Mouse (Mus musculus): Measurements from ENCODE around the gene Olfr1416.
"Not testable (repeated sequence)": the region's sequence is repeated elsewhere in the genome, so short reads cannot be mapped to it uniquely, and the experiment has no call there.

The Olfr1416 gene

DNA sequence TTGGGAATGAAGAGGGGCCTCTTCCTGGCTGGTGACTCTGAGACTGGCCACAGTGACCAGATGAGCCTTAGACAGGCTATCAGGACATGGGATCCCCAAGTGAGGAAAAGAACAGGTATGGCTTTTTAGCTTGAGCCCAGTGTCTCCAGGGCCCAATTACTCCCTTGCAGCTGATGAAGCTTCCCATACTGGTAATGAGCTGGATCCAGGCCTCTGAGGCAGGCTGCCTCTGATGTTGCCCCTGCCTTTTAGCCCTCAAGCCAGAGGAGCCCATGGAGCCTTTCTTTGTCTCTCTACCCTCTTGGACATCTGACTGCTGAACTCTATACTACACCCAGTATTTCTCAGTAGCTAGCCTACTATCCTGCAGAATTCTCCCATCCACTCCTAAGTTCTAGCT lies at the start of gene Olfr1416:
Olfr1416 (minus strand) TSS at position 101 of the 400 bp plus-strand sequence.
- DNase-seq (ENCODE audit: low read depth in 1 of 2, low spot score in 2 of 2) = no peak

- no peak for DNase-seq (ENCODE audit: low read depth in 1 of 2, low spot score in 2 of 2)
These were observed 38.9 kb upstream of the Olfr1416 start for GRCm38 (mm10) chr1:92523764-92524163.

DNA sequence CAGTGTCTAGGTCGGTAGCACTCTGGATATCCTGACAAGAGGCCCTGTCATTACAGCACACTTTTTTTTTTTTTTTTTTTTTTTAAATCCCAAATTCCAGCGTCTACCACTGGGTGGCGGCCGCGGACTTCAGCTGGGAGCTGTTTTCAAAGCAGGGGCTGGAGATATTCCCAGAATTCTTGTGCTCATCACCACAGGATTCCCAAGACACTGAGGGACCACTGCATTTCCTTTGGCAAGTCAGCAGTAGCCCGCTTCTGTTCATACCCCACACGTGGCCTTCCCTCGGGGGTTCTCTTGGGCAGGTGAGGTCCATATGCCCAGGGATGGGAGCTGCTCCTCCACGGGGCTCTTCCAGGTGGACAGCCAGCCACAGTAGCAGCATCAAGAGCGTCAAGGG lies 36.5 kb upstream of the Olfr1416 start:
- no peak for DNase-seq (ENCODE audit: low read depth in 1 of 2, low spot score in 2 of 2)

DNA sequence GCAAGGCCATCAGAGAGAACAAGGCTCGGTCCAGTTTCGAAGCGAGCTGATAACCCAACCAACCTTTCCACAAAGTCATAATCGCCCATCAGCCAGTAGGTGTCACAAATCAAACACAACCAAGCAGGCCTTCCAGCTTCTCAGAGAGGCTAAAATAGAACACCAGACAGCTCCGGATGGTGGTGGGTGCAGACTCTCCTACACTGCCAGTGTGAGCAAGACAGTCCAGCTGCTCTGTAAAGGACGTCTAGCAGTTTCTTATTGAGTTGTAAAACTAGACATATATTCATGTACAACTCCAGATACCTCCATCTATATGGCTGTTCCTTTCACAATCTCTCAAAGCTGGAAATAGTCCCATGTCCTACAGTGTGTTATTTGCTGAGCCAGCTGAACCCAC lies 34.1 kb upstream of the Olfr1416 start:
- DNase-seq (ENCODE audit: low read depth in 1 of 2, low spot score in 2 of 2) = no peak

DNA sequence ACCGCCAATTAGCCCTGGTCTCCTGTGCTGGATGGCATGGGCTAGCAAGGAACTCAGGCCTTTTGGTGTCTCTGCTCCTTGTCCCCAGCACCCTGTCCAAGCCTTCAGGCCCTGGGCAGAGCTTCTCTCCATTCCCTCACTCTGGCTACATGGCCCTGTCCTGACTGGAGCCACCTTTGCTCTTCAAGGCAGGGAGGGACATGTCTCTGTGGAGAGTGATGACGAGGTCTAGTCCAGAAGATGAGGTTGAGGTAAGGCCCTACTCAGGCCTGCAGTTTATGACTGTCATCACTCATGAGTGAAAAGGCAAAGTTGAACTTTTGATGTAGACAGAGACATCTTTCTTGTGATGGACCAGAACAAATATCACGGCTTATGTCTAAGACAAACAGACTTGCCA lies 33.6 kb upstream of the Olfr1416 start, which contains the start of gene Olfr1414:
Olfr1414 (minus strand) TSS at position 101 of the 400 bp plus-strand sequence.
- no peak for DNase-seq (ENCODE audit: low read depth in 1 of 2, low spot score in 2 of 2)

GRCm38 (mm10) chr1:92515390-92515789 lies 30.5 kb upstream of the Olfr1416 start:
- no peak for DNase-seq (ENCODE audit: low read depth in 1 of 2, low spot score in 2 of 2)

- not testable (repeated sequence) for DNase-seq (ENCODE audit: low read depth in 1 of 2, low spot score in 2 of 2)
These were observed 26.7 kb upstream of the Olfr1416 start for GRCm38 (mm10) chr1:92511646-92512045.

DNA sequence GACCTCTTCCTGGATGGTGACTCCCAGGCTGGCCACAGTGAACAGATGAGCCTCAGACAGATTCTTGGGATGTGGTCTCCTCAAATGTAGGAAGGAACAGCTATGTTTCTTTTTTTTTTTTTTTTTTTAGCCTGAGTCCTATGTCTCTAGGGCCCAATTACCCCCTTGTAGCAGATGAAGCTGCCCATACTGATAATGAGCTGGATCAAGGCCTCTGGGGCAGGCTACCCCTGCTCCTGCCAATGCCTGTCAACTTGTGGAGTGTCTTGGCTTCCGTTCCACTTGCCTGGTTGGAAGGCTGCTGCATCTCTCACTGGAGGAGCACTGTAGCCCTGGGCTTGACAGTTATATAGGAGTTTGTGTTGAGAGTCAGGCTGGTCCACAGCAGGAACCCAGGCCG lies 11.1 kb upstream of the Olfr1416 start, which contains the start of gene Olfr1415:
Olfr1415 (minus strand) TSS at position 101 of the 400 bp plus-strand sequence.
- no peak for DNase-seq (ENCODE audit: low read depth in 1 of 2, low spot score in 2 of 2)

GRCm38 (mm10) chr1:92474066-92474578 lies 10.8 kb downstream of the Olfr1416 start:
- DNase-seq (ENCODE audit: low read depth in 1 of 2, low spot score in 2 of 2) = peak in 1 of 2 experiments; percentile 5

GRCm38 (mm10) chr1:92473165-92474041 lies 11.5 kb downstream of the Olfr1416 start, which contains the start of gene Ndufa10:
TSS of gene Ndufa10 (minus strand) at chr1:92473860.
- DNase-seq (ENCODE audit: low read depth in 1 of 2, low spot score in 2 of 2) = peak; percentile 80 to 94

DNA sequence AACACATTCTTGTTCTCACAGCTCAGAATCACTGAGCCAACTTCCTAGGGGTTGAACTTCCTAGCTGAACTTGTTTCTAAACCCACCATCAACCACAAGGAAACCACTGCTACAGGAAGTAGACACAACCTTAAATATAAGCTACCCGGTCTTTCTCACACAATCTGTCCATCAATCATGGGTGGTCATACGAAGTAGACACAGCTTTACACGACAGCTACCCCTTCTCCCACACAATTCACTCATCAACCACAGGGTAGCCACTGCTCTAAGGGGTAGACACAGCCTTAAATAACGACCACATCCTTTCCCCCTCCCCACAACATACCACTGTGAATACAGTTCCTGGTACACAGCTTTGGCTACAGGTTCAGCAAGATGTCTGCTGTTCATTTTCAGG lies 16.0 kb downstream of the Olfr1416 start:
- DNase-seq (ENCODE audit: low read depth in 1 of 2, low spot score in 2 of 2) = no peak

DNA sequence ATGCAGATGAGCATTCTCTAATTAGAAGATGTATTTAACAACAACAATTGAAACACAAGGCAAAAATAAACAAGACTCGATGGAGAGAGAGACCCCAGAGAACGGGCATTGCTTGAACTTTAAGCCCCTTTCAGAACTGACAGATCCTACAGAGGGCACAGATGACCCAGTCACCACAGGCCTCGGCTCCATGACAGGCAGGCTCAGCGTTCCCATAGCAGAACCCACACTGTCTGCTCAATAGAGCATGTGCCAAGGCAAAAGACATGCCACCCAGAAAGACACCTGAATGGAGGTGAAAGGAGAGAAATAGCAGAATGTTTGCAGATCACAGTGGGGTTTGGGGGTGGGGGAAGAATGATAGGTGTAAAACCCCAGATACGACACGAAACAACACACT lies 26.5 kb downstream of the Olfr1416 start:
- no peak for DNase-seq (ENCODE audit: low read depth in 1 of 2, low spot score in 2 of 2)

DNA sequence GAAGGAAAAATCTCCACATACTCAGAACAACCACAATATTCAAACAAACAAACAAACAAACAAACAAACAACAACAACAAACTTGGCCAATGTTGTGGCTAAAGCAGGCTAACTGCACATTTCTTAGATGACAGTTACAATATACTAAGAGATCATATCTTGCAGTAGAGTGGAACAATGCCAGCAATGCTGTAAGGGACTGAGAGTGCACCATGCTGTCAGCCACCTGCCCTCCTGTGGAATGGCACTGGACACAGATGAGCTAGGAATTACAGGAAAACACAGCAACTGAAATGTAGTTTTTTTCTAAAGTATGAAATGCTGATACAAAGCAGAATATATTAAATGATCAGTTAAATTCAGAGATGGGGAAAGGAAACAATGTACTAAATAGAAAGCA lies 27.2 kb downstream of the Olfr1416 start:
- no peak for DNase-seq (ENCODE audit: low read depth in 1 of 2, low spot score in 2 of 2)

- no peak for DNase-seq (ENCODE audit: low read depth in 1 of 2, low spot score in 2 of 2)
These were observed 31.0 kb downstream of the Olfr1416 start for GRCm38 (mm10) chr1:92453751-92454445.

DNA sequence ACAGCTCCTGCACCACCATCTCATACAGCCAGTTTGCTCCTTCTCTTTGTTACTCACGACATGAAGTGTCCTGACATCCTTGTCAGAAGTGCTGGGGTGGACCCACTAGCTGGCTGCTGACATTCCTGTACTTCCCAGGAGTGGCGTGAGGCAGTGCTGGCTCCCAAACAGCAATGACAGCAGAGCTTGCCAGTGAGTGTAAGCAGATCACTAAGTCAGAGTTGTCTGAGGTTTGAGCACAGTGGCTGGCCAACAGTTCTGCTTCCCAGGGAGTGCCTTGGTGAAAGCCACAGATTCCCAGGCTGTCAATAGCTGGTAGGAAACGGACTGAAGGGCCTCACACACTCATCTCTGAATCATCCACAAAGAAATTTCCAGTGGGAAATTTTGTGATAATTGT lies 36.6 kb downstream of the Olfr1416 start:
- DNase-seq (ENCODE audit: low read depth in 1 of 2, low spot score in 2 of 2) = no peak

DNA sequence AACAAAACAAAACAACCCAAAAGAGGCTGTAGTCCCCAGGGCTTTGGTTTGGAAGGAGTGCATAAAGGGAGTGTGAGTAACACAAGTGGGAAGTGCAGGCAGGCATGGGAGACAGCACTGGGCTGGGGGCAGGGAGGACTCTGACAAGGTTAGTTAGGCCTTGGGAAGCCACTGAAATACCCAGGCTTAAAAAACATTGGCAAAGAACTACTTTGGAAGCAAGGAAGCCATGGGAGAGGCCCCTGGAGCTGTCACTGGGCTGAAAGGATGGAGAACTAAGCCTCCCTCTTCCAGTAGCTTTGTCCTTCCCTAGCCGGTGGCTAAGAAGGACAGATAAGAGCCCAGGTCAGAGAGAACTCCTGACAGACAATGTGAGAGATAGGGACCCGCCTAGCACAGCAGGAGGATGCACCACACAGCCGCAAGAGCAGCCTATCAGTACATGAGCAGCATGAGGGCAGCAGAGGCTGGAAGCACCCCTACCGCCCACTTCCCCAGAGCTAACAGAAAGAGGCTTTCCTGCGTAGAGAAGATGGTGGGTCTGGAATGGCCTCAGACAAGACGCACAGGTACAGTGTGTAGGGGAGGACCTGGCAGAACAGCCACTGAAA lies 43.4 kb downstream of the Olfr1416 start:
- no peak for DNase-seq (ENCODE audit: low read depth in 1 of 2, low spot score in 2 of 2)

- DNase-seq (ENCODE audit: low read depth in 1 of 2, low spot score in 2 of 2) = no peak
These were observed 44.7 kb downstream of the Olfr1416 start for GRCm38 (mm10) chr1:92440066-92440750.

GRCm38 (mm10) chr1:92437678-92438271 lies 47.1 kb downstream of the Olfr1416 start:
- DNase-seq (ENCODE audit: low read depth in 1 of 2, low spot score in 2 of 2) = no peak

DNA sequence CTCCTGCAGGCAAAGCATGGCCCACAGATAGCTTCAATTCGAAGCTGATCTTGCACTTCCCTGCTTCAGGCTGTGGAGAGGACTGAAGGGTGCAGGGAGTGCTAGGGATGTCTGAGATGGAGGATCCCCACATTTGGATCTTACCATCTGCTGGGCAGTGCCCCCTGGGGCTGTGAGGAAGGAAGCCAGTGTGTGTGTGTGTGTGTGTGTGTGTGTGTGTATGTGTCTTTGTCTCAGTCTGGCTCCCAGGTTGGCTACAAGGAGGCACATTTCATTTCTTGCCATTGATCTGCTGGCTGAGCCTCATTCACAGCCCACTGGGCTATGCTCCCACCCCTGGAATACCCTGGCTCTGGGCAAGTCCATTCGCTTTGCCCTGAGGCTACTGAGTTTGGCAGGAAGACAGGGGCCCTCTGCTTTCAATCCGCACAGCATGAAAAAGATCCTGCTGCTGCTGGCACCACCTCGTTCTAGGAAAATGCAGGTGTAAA lies 48.0 kb downstream of the Olfr1416 start:
- no peak for DNase-seq (ENCODE audit: low read depth in 1 of 2, low spot score in 2 of 2)

DNA sequence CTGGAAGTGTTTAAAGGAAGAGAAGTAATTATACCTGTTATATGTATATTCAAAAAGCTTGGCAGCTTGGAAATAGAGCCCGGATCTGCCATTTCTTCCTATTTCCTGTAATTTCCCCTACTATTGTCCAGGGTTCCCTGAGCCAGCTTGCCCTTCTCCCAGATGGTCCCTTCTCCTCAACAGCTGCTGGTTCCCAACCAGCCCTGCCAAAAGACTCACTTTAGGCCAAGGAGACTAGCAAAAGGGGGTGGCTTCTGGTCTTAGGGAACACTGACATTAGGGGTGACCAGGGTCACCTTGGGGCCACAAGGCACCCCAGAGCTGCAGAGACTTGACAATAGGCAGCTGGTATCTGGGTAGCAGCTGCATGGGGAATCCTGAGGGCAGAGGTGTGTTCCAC lies 49.9 kb downstream of the Olfr1416 start:
- DNase-seq (ENCODE audit: low read depth in 1 of 2, low spot score in 2 of 2) = no peak
